Mouse (Mus musculus): ENCODE data around the gene Lhfpl1.
"Not testable (repeated sequence)": the region's sequence is repeated elsewhere in the genome, so short reads cannot be mapped to it uniquely, and the experiment has no call there.

Gene Lhfpl1

GRCm38 (mm10) chrX:145348377-145349203, at the start of gene Lhfpl1:
Gene Lhfpl1 (minus strand): TSS chrX:145349089.
- DNase-seq (ENCODE audit: low read depth, low spot score) = no peak

- DNase-seq (ENCODE audit: low read depth, low spot score) = no peak
Measured at GRCm38 (mm10) chrX:145371839-145372238, 22.9 kb upstream of the Lhfpl1 start.

- no peak for DNase-seq (ENCODE audit: low read depth, low spot score)
Measured at GRCm38 (mm10) chrX:145362527-145362926, 13.6 kb upstream of the Lhfpl1 start.

GRCm38 (mm10) chrX:145342402-145342801, 6.5 kb downstream of the Lhfpl1 start:
- no peak for DNase-seq (ENCODE audit: low read depth, low spot score)

GRCm38 (mm10) chrX:145336141-145336540, 12.7 kb downstream of the Lhfpl1 start:
- no peak for DNase-seq (ENCODE audit: low read depth, low spot score)

- peak; percentile 0 for DNase-seq (ENCODE audit: low read depth, low spot score)
Measured at GRCm38 (mm10) chrX:145308555-145308954, 40.3 kb downstream of the Lhfpl1 start.

- DNase-seq (ENCODE audit: low read depth, low spot score) = peak; percentile 3
Measured at GRCm38 (mm10) chrX:145307174-145307573, 41.7 kb downstream of the Lhfpl1 start.

GRCm38 (mm10) chrX:145300232-145300631, 48.7 kb downstream of the Lhfpl1 start:
- not testable (repeated sequence) for DNase-seq (ENCODE audit: low read depth, low spot score)

GRCm38 (mm10) chrX:145272209-145272608, 76.7 kb downstream of the Lhfpl1 start:
- DNase-seq (ENCODE audit: low read depth, low spot score) = no peak

- no peak for DNase-seq (ENCODE audit: low read depth, low spot score)
Measured at GRCm38 (mm10) chrX:145271768-145272167, 77.1 kb downstream of the Lhfpl1 start.

GRCm38 (mm10) chrX:145261803-145262202, 87.1 kb downstream of the Lhfpl1 start:
- no peak for DNase-seq (ENCODE audit: low read depth, low spot score)
